Mouse (Mus musculus): ENCODE results near the gene Cd6. TPM values are rescaled to one million over a fixed set of nuclear protein-coding genes. Genes with fewer than 3 reads are reported as not detected.

Gene Cd6
- polyA plus RNA-seq, 1 experiment, result 41.0 TPM

GRCm38 (mm10) chr19:10759525-10759924 lies 70.3 kb downstream of the Cd6 start:
- no peak for DNase-seq (ENCODE audit: low read depth in 1 of 2, low spot score in 2 of 2)
- Histone ChIP-seq H3K36me3 (ENCODE audit: control insufficient read depth, insufficient read depth, low read length) (no peaks in the 10 kb centered on the region), H3K4me1 (ENCODE audit: control insufficient read depth, insufficient read depth, insufficient read length) (peaks cover 10% of the 10 kb centered on the region; the same call in 1 of the 2 replicates), H3K27me3 (ENCODE audit: control insufficient read depth, insufficient read depth, low read length) (no peaks in the 10 kb centered on the region), H3K4me3 (ENCODE audit: extremely low read depth, insufficient read depth, insufficient read length) (no peak overlapping the region), H3K27ac (ENCODE audit: insufficient read depth, low read length) (no peak overlapping the region)
- TF ChIP-seq CTCF (IDR thresholded peaks at IDR 0.05; ENCODE audit: extremely low read depth, insufficient read depth, insufficient read length, insufficient replicate concordance) (no peak), POLR2A (IDR thresholded peaks at IDR 0.05; ENCODE audit: low read depth, low read length) (no peak)

- TF ChIP-seq POLR2A (IDR thresholded peaks at IDR 0.05; ENCODE audit: low read depth, low read length) (no peak), CTCF (IDR thresholded peaks at IDR 0.05; ENCODE audit: extremely low read depth, insufficient read depth, insufficient read length, insufficient replicate concordance) (no peak)
- Histone ChIP-seq H3K4me1 (ENCODE audit: control insufficient read depth, insufficient read depth, insufficient read length) (peaks cover 10% of the 10 kb centered on the region; the same call in 1 of the 2 replicates), H3K4me3 (ENCODE audit: extremely low read depth, insufficient read depth, insufficient read length) (no peak overlapping the region), H3K27me3 (ENCODE audit: control insufficient read depth, insufficient read depth, low read length) (no peaks in the 10 kb centered on the region), H3K36me3 (ENCODE audit: control insufficient read depth, insufficient read depth, low read length) (no peaks in the 10 kb centered on the region), H3K27ac (ENCODE audit: insufficient read depth, low read length) (no peak overlapping the region)
- WGBS, result 71% methylated on average over 6 of the region's 6 CpGs
- no peak for DNase-seq (ENCODE audit: low read depth in 1 of 2, low spot score in 2 of 2)
Observed at GRCm38 (mm10) chr19:10758708-10759107, 71.2 kb downstream of the Cd6 start.

- Histone ChIP-seq H3K4me1 (ENCODE audit: control insufficient read depth, insufficient read depth, insufficient read length) (peaks cover 10% of the 10 kb centered on the region; the same call in 1 of the 2 replicates), H3K36me3 (ENCODE audit: control insufficient read depth, insufficient read depth, low read length) (no peaks in the 10 kb centered on the region), H3K4me3 (ENCODE audit: extremely low read depth, insufficient read depth, insufficient read length) (no peak overlapping the region), H3K27ac (ENCODE audit: insufficient read depth, low read length) (no peak overlapping the region), H3K27me3 (ENCODE audit: control insufficient read depth, insufficient read depth, low read length) (no peaks in the 10 kb centered on the region)
- TF ChIP-seq CTCF (IDR thresholded peaks at IDR 0.05; ENCODE audit: extremely low read depth, insufficient read depth, insufficient read length, insufficient replicate concordance) (no peak), POLR2A (IDR thresholded peaks at IDR 0.05; ENCODE audit: low read depth, low read length) (no peak)
- no peak for DNase-seq (ENCODE audit: low read depth in 1 of 2, low spot score in 2 of 2)
- 76% methylated on average over 2 of the region's 2 CpGs for WGBS
Observed at GRCm38 (mm10) chr19:10757526-10757925, 72.3 kb downstream of the Cd6 start.

- Histone ChIP-seq H3K27me3 (ENCODE audit: control insufficient read depth, insufficient read depth, low read length) (no peaks in the 10 kb centered on the region), H3K4me3 (ENCODE audit: extremely low read depth, insufficient read depth, insufficient read length) (no peak overlapping the region), H3K4me1 (ENCODE audit: control insufficient read depth, insufficient read depth, insufficient read length) (peaks cover 10% of the 10 kb centered on the region; the same call in 1 of the 2 replicates), H3K36me3 (ENCODE audit: control insufficient read depth, insufficient read depth, low read length) (no peaks in the 10 kb centered on the region), H3K27ac (ENCODE audit: insufficient read depth, low read length) (no peak overlapping the region)
- DNase-seq (ENCODE audit: low read depth in 1 of 2, low spot score in 2 of 2), result no peak
- TF ChIP-seq CTCF (IDR thresholded peaks at IDR 0.05; ENCODE audit: extremely low read depth, insufficient read depth, insufficient read length, insufficient replicate concordance), result no peak
- TF ChIP-seq POLR2A (IDR thresholded peaks at IDR 0.05; ENCODE audit: low read depth, low read length), result no peak
Observed at GRCm38 (mm10) chr19:10757125-10757524, 72.7 kb downstream of the Cd6 start.

- H3K27ac ChIP-seq (ENCODE audit: insufficient read depth, low read length), result peak overlapping the region; percentile 72; the same call in 1 of the 2 replicates
- TF ChIP-seq CTCF (IDR thresholded peaks at IDR 0.05; ENCODE audit: extremely low read depth, insufficient read depth, insufficient read length, insufficient replicate concordance) (no peak), POLR2A (IDR thresholded peaks at IDR 0.05; ENCODE audit: low read depth, low read length) (no peak)
- no peak for DNase-seq (ENCODE audit: low read depth in 1 of 2, low spot score in 2 of 2)
- WGBS, result 61% methylated on average over 5 of the region's 5 CpGs
- no peaks in the 10 kb centered on the region for H3K27me3 ChIP-seq (ENCODE audit: control insufficient read depth, insufficient read depth, low read length)
- no peaks in the 10 kb centered on the region for H3K36me3 ChIP-seq (ENCODE audit: control insufficient read depth, insufficient read depth, low read length)
- no peak overlapping the region for H3K4me3 ChIP-seq (ENCODE audit: extremely low read depth, insufficient read depth, insufficient read length)
- peaks cover 14% of the 10 kb centered on the region; the same call in 1 of the 2 replicates for H3K4me1 ChIP-seq (ENCODE audit: control insufficient read depth, insufficient read depth, insufficient read length)
Observed at GRCm38 (mm10) chr19:10752646-10753045, 77.2 kb downstream of the Cd6 start.

GRCm38 (mm10) chr19:10752106-10752505 lies 77.8 kb downstream of the Cd6 start:
- no peaks in the 10 kb centered on the region for H3K27me3 ChIP-seq (ENCODE audit: control insufficient read depth, insufficient read depth, low read length)
- TF ChIP-seq CTCF (IDR thresholded peaks at IDR 0.05; ENCODE audit: extremely low read depth, insufficient read depth, insufficient read length, insufficient replicate concordance) (no peak), POLR2A (IDR thresholded peaks at IDR 0.05; ENCODE audit: low read depth, low read length) (no peak)
- WGBS, result 73% methylated on average over 6 of the region's 6 CpGs
- DNase-seq (ENCODE audit: low read depth in 1 of 2, low spot score in 2 of 2), result no peak
- H3K4me3 ChIP-seq (ENCODE audit: extremely low read depth, insufficient read depth, insufficient read length), result no peak overlapping the region
- H3K4me1 ChIP-seq (ENCODE audit: control insufficient read depth, insufficient read depth, insufficient read length), result peaks cover 15% of the 10 kb centered on the region; the same call in 1 of the 2 replicates
- peak overlapping the region; percentile 57 for H3K27ac ChIP-seq (ENCODE audit: insufficient read depth, low read length)
- no peaks in the 10 kb centered on the region for H3K36me3 ChIP-seq (ENCODE audit: control insufficient read depth, insufficient read depth, low read length)

GRCm38 (mm10) chr19:10751607-10752006 lies 78.3 kb downstream of the Cd6 start:
- no peak overlapping the region for H3K4me3 ChIP-seq (ENCODE audit: extremely low read depth, insufficient read depth, insufficient read length)
- no peak for DNase-seq (ENCODE audit: low read depth in 1 of 2, low spot score in 2 of 2)
- TF ChIP-seq POLR2A (IDR thresholded peaks at IDR 0.05; ENCODE audit: low read depth, low read length) (no peak), CTCF (IDR thresholded peaks at IDR 0.05; ENCODE audit: extremely low read depth, insufficient read depth, insufficient read length, insufficient replicate concordance) (no peak)
- H3K27ac ChIP-seq (ENCODE audit: insufficient read depth, low read length), result peak overlapping the region; percentile 57
- H3K4me1 ChIP-seq (ENCODE audit: control insufficient read depth, insufficient read depth, insufficient read length), result peaks cover 13% of the 10 kb centered on the region; the same call in 1 of the 2 replicates
- no peaks in the 10 kb centered on the region for H3K27me3 ChIP-seq (ENCODE audit: control insufficient read depth, insufficient read depth, low read length)
- WGBS, result 29% methylated on average over 1 of the region's 1 CpGs
- no peaks in the 10 kb centered on the region for H3K36me3 ChIP-seq (ENCODE audit: control insufficient read depth, insufficient read depth, low read length)
